Mouse (Mus musculus) MEL (cell line): Measurements from ENCODE around the gene Slc46a3. TPM values are rescaled to one million over a fixed set of nuclear protein-coding genes. Genes with fewer than 3 reads are reported as not detected.

Source experiments
- DNase-seq: peaks from one replicate; pipeline ENCODE4 v3.0.0; 2011; ENCODE audit warnings: low read depth, low spot score
- H3K27ac ChIP-seq: 2 replicates; pipeline ENCODE4 v1.5.1; 2012; ENCODE audit warnings: low read depth, mild to moderate bottlenecking, control low read depth, low read length, moderate library complexity; ENCODE audit not compliant: control insufficient read depth
- H3K27me3 ChIP-seq, 2 experiments: fragments of 150-350 bp in 1 of 2; sonication (generic) in 1 of 2; 2 replicates each; pipeline ENCODE4 v1.6.1; 2012; ENCODE audit warnings: low read length in 2 of 2, mild to moderate bottlenecking in 2 of 2, improper control_type of control experiment in 1 of 2, moderate library complexity in 1 of 2; ENCODE audit not compliant: insufficient read depth in 2 of 2, control insufficient read depth in 1 of 2
- H3K36me3 ChIP-seq, 2 experiments: 2 replicates each; pipeline ENCODE4 v1.6.1; 2012 to 2014; ENCODE audit warnings: low read length in 2 of 2, improper control_type of control experiment in 1 of 2, inconsistent platforms in 1 of 2, mild to moderate bottlenecking in 1 of 2; ENCODE audit not compliant: insufficient read depth in 2 of 2, control insufficient read depth in 1 of 2
- H3K4me1 ChIP-seq, 2 experiments: fragments of 150-350 bp in 1 of 2; sonication (generic) in 1 of 2; 2 replicates each; pipeline ENCODE4 v1.6.1; 2012; ENCODE audit warnings: low read length in 2 of 2, improper control_type of control experiment in 1 of 2, mild to moderate bottlenecking in 1 of 2; ENCODE audit not compliant: insufficient read depth in 2 of 2, control insufficient read depth in 1 of 2
- H3K4me3 ChIP-seq, 2 experiments: fragments of 150-350 bp in 1 of 2; sonication (generic) in 1 of 2; 2 replicates each; pipeline ENCODE4 v1.5.1; 2012; ENCODE audit warnings: low read depth in 2 of 2, low read length in 2 of 2, mild to moderate bottlenecking in 2 of 2, moderate library complexity in 2 of 2, control low read depth in 1 of 2, improper control_type of control experiment in 1 of 2; ENCODE audit not compliant: control insufficient read depth in 1 of 2, insufficient read depth in 1 of 2
- H3K79me2 ChIP-seq: 2 replicates; pipeline ENCODE4 v1.6.1; 2012; ENCODE audit warnings: mild to moderate bottlenecking, low read length, moderate library complexity; ENCODE audit not compliant: control insufficient read depth, poor library complexity, insufficient read depth
- H3K9ac ChIP-seq: 2 replicates; pipeline ENCODE4 v1.6.1; 2012; ENCODE audit warnings: low read depth, mild to moderate bottlenecking, control low read depth, low read length, moderate library complexity; ENCODE audit not compliant: control insufficient read depth, poor library complexity, severe bottlenecking
- H3K9me3 ChIP-seq: fragments of 150-350 bp; sonication (generic); replicated peaks from 2 replicates; pipeline ENCODE4 v1.6.1; 2012; ENCODE audit warnings: mild to moderate bottlenecking, low read length, improper control_type of control experiment, moderate library complexity; ENCODE audit not compliant: insufficient read depth
- BHLHE40 ChIP-seq: IDR thresholded peaks from 2 replicates; pipeline ENCODE4 v1.6.1; 2012; ENCODE audit warnings: low read depth, mild to moderate bottlenecking, inconsistent platforms, low read length, improper control_type of control experiment, borderline replicate concordance
- CHD1 ChIP-seq: IDR thresholded peaks from 2 replicates; pipeline ENCODE4 v1.6.1; 2012; ENCODE audit warnings: low read depth, mild to moderate bottlenecking, inconsistent platforms, low read length, improper control_type of control experiment
- EP300 ChIP-seq, 2 experiments: IDR thresholded peaks; 2 replicates each; pipeline ENCODE4 v1.6.1; 2011; ENCODE audit warnings: improper control_type of control experiment in 2 of 2, low read length in 2 of 2, low read depth in 1 of 2, mild to moderate bottlenecking in 1 of 2
- ETS1 ChIP-seq: IDR thresholded peaks from 2 replicates; pipeline ENCODE4 v1.6.1; 2012; ENCODE audit warnings: low read depth, mild to moderate bottlenecking, inconsistent platforms, low read length, improper control_type of control experiment, moderate library complexity
- GATA1 ChIP-seq: IDR thresholded peaks from 2 replicates; pipeline ENCODE4 v1.6.1; 2011; ENCODE audit warnings: low read depth, low read length, improper control_type of control experiment
- HCFC1 ChIP-seq: IDR thresholded peaks from 2 replicates; pipeline ENCODE4 v1.6.1; 2012; ENCODE audit warnings: low read depth, mild to moderate bottlenecking, inconsistent platforms, low read length, improper control_type of control experiment, moderate library complexity
- JUND ChIP-seq: IDR thresholded peaks from 2 replicates; pipeline ENCODE4 v1.6.1; 2011; ENCODE audit warnings: low read depth, mild to moderate bottlenecking, improper control_type of control experiment, low read length
- MAFK ChIP-seq: IDR thresholded peaks from 2 replicates; pipeline ENCODE4 v1.6.1; 2011; ENCODE audit warnings: low read depth, mild to moderate bottlenecking, low read length, improper control_type of control experiment, borderline replicate concordance
- MAX ChIP-seq: IDR thresholded peaks from 2 replicates; pipeline ENCODE4 v1.6.1; 2011; ENCODE audit warnings: low read length, improper control_type of control experiment
- MAZ ChIP-seq: IDR thresholded peaks from 2 replicates; pipeline ENCODE4 v1.6.1; 2012; ENCODE audit warnings: low read depth, mild to moderate bottlenecking, inconsistent platforms, low read length, improper control_type of control experiment
- MEF2A ChIP-seq: IDR thresholded peaks from 2 replicates; pipeline ENCODE4 v1.6.1; 2014; ENCODE audit warnings: low read depth, mild to moderate bottlenecking, inconsistent platforms, low read length, improper control_type of control experiment; ENCODE audit not compliant: poor library complexity, insufficient replicate concordance, severe bottlenecking; ENCODE audit errors: extremely low read depth
- NELFE ChIP-seq: IDR thresholded peaks from 2 replicates; pipeline ENCODE4 v1.6.1; 2011; ENCODE audit warnings: low read depth, low read length, improper control_type of control experiment
- POLR2A ChIP-seq, 2 experiments: IDR thresholded peaks; 2 replicates each; pipeline ENCODE4 v1.6.1; 2011 to 2012; ENCODE audit warnings: low read length in 2 of 2, mild to moderate bottlenecking in 2 of 2, control low read depth in 1 of 2, improper control_type of control experiment in 1 of 2, low read depth in 1 of 2, moderate library complexity in 1 of 2; ENCODE audit not compliant: control insufficient read depth in 1 of 2, insufficient read depth in 1 of 2, poor library complexity in 1 of 2
- RAD21 ChIP-seq: IDR thresholded peaks from 2 replicates; pipeline ENCODE4 v1.6.1; 2011; ENCODE audit warnings: mild to moderate bottlenecking, low read depth, low read length, improper control_type of control experiment
- SIN3A ChIP-seq: IDR thresholded peaks from 2 replicates; pipeline ENCODE4 v1.6.1; 2012; ENCODE audit warnings: low read length, improper control_type of control experiment, inconsistent platforms
- SMC3 ChIP-seq: IDR thresholded peaks from 2 replicates; pipeline ENCODE4 v1.6.1; 2011; ENCODE audit warnings: low read depth, low read length, improper control_type of control experiment
- TAL1 ChIP-seq: IDR thresholded peaks from 2 replicates; pipeline ENCODE4 v1.6.1; 2012; ENCODE audit warnings: mild to moderate bottlenecking, inconsistent platforms, low read length, moderate library complexity, mixed read lengths
- USF1 ChIP-seq: IDR thresholded peaks from 2 replicates; pipeline ENCODE4 v1.6.1; 2014; ENCODE audit warnings: low read depth, mild to moderate bottlenecking, inconsistent platforms, low read length, improper control_type of control experiment, moderate library complexity
- USF2 ChIP-seq, 2 experiments: IDR thresholded peaks; 2 replicates each; pipeline ENCODE4 v1.6.1; 2011 to 2012; ENCODE audit warnings: improper control_type of control experiment in 2 of 2, low read length in 2 of 2, borderline replicate concordance in 1 of 2, inconsistent platforms in 1 of 2, low read depth in 1 of 2, mild to moderate bottlenecking in 1 of 2; ENCODE audit not compliant: insufficient read depth in 1 of 2
- ZKSCAN1 ChIP-seq: IDR thresholded peaks from 2 replicates; pipeline ENCODE4 v1.6.1; 2012; ENCODE audit warnings: low read depth, mild to moderate bottlenecking, inconsistent platforms, low read length, improper control_type of control experiment, moderate library complexity
- ZMIZ1 ChIP-seq: IDR thresholded peaks from 2 replicates; pipeline ENCODE4 v1.6.1; 2012; ENCODE audit warnings: low read depth, mild to moderate bottlenecking, inconsistent platforms, low read length, improper control_type of control experiment, moderate library complexity
- polyA plus RNA-seq, 2 experiments: library from polyadenylated mRNA; stranded (reverse) in 1 of 2; unstranded in 1 of 2; fragments of >175 nt in 1 of 2; fragments of >200 nt in 1 of 2; gene quantifications; 2 replicates each; pipeline versions ENCODE4 v1.2.1 to v1.2.4; 2012; ENCODE audit warnings: low replicate concordance in 2 of 2, low read depth in 1 of 2; ENCODE audit not compliant: insufficient read length in 2 of 2, insufficient read depth in 1 of 2, missing spikeins in 1 of 2
- total RNA-seq: library from RNA; depleted of rRNA; stranded (reverse); fragments of 300-350 nt; gene quantifications from 2 replicates; pipeline ENCODE4 v1.2.3, GENCODE M21; 2012

Gene Slc46a3
- total and polyA plus RNA-seq, 3 experiments: 3.0 to 7.7 TPM; not detected in 1

GRCm38 (mm10) chr5:147895436-147896198, 1.0 kb upstream of the Slc46a3 start (continued):
- TF ChIP-seq USF1: no peak
- TF ChIP-seq SMC3: no peak
- no peak for TF ChIP-seq JUND
- TF ChIP-seq RAD21: no peak
- TF ChIP-seq ZKSCAN1: no peak
- TF ChIP-seq BHLHE40: 0 out of 2 replicates have a peak, but pooled peaks have one; percentile 44
- peak; percentile 74; the same call in 1 of the 2 replicates for TF ChIP-seq GATA1
- no peak for TF ChIP-seq POLR2A (IDR thresholded peaks at IDR 0.05; ENCODE audit: control insufficient read depth in 1 of 2, insufficient read depth in 1 of 2, low read depth in 1 of 2, low read length in 2 of 2, poor library complexity in 1 of 2)
- TF ChIP-seq USF2 (IDR thresholded peaks at IDR 0.05; ENCODE audit: borderline replicate concordance in 1 of 2, insufficient read depth in 1 of 2, low read depth in 1 of 2, low read length in 2 of 2): no peak
- peak; percentile 84 for TF ChIP-seq ETS1
- TF ChIP-seq NELFE: no peak
- TF ChIP-seq TAL1: peak; percentile 46
- TF ChIP-seq MAFK: peak; percentile 27; the same call in 1 of the 2 replicates
- no peak for TF ChIP-seq HCFC1
- TF ChIP-seq CHD1: no peak
- TF ChIP-seq EP300 (IDR thresholded peaks at IDR 0.05; ENCODE audit: low read depth in 1 of 2, low read length in 2 of 2): peak; percentile 53 to 83
- TF ChIP-seq MEF2A: peak; percentile 39; the same call in 1 of the 2 replicates
- TF ChIP-seq ZMIZ1: no peak

- peak; percentile 55 for DNase-seq
Measured at GRCm38 (mm10) chr5:147893766-147894454, 705 bp downstream of the Slc46a3 start.

More at GRCm38 (mm10) chr5:147893766-147894454, 705 bp downstream of the Slc46a3 start:
- Histone ChIP-seq H3K79me2 (no peaks in the 10 kb centered on the region), H3K27ac (peak overlapping the region; percentile 12), H3K4me3 (peak overlapping the region; percentile 74 to 87), H3K9ac (peak overlapping the region; percentile 61), H3K4me1 (peaks cover 8 to 31% of the 10 kb centered on the region in 2 experiments), H3K36me3 (peaks cover 0 to 17% of the 10 kb centered on the region in 2 experiments; a peak in 2 of 4 replicates), H3K27me3 (no peaks in the 10 kb centered on the region), H3K9me3 (no peaks in the 10 kb centered on the region)
- TF ChIP-seq MAZ: peak; percentile 34; the same call in 1 of the 2 replicates
- no peak for TF ChIP-seq EP300 (IDR thresholded peaks at IDR 0.05; ENCODE audit: low read depth in 1 of 2, low read length in 2 of 2)
- TF ChIP-seq MAX: 0 out of 2 replicates have a peak, but pooled peaks have one; percentile 11
- TF ChIP-seq ETS1: no peak
- TF ChIP-seq SIN3A: peak; percentile 53; the same call in 1 of the 2 replicates
